Mouse (Mus musculus) CH12.LX (cell line): ENCODE data around the gene Kdm2b. TPM values are rescaled to one million over a fixed set of nuclear protein-coding genes. Genes with fewer than 3 reads are reported as not detected.

ENCODE experiments used
- DNase-seq: peaks from one replicate; pipeline ENCODE4 v3.0.0-alpha.2; 2013; ENCODE audit errors: extremely low read depth
- H3K27ac ChIP-seq: 2 replicates; pipeline ENCODE4 v1.5.1; 2012; ENCODE audit warnings: low read depth, mild to moderate bottlenecking, control low read depth, moderate library complexity; ENCODE audit not compliant: insufficient read depth
- H3K27me3 ChIP-seq: replicated peaks from 2 replicates; pipeline ENCODE3; 2012; ENCODE audit warnings: inconsistent platforms
- H3K36me3 ChIP-seq, 2 experiments: replicated peaks in 1 of 2; 2 replicates each; pipeline versions ENCODE3 to v1.6.1; 2012; ENCODE audit warnings: inconsistent platforms in 1 of 2, low read length in 1 of 2, mild to moderate bottlenecking in 1 of 2, mixed read lengths in 1 of 2, moderate library complexity in 1 of 2; ENCODE audit not compliant: control insufficient read depth in 1 of 2, insufficient read depth in 1 of 2
- H3K4me1 ChIP-seq, 2 experiments: 2 replicates each; pipeline ENCODE4 v1.6.1; 2012; ENCODE audit warnings: inconsistent platforms in 1 of 2, moderate library complexity in 1 of 2; ENCODE audit not compliant: insufficient read depth in 2 of 2, control insufficient read depth in 1 of 2
- H3K4me2 ChIP-seq: 2 replicates; pipeline ENCODE4 v1.6.1; 2012; ENCODE audit warnings: low read depth, mild to moderate bottlenecking, control low read depth; ENCODE audit not compliant: poor library complexity, insufficient read depth, severe bottlenecking
- H3K4me3 ChIP-seq, 3 experiments: fragments of 150-350 bp in 1 of 3; sonication (generic) in 1 of 3; replicated peaks in 1 of 3; 2 replicates each; pipeline versions ENCODE3 to v1.5.1; 2011 to 2012; ENCODE audit warnings: low read depth in 2 of 3, low read length in 2 of 3, mild to moderate bottlenecking in 2 of 3, moderate library complexity in 2 of 3, control low read depth in 1 of 3, improper control_type of control experiment in 1 of 3, inconsistent platforms in 1 of 3, mixed read lengths in 1 of 3; ENCODE audit not compliant: poor library complexity in 1 of 3
- H3K79me2 ChIP-seq: replicated peaks from 2 replicates; pipeline ENCODE4 v1.6.1; 2012; ENCODE audit warnings: mild to moderate bottlenecking, moderate library complexity; ENCODE audit not compliant: control insufficient read depth, poor library complexity, insufficient read depth, severe bottlenecking; ENCODE audit errors: extremely low read depth
- H3K9ac ChIP-seq: 2 replicates; pipeline ENCODE4 v1.6.1; 2012; ENCODE audit warnings: low read depth, mild to moderate bottlenecking, control low read depth, moderate library complexity; ENCODE audit not compliant: insufficient read depth
- H3K9me3 ChIP-seq: replicated peaks from 2 replicates; pipeline ENCODE3; 2012; ENCODE audit warnings: low read length, inconsistent platforms, mixed read lengths
- BHLHE40 ChIP-seq: IDR thresholded peaks from 2 replicates; pipeline ENCODE4 v1.6.1; 2011; ENCODE audit warnings: mild to moderate bottlenecking, low read depth, low read length, improper control_type of control experiment
- CHD1 ChIP-seq: IDR thresholded peaks from 2 replicates; pipeline ENCODE4 v1.6.1; 2012; ENCODE audit warnings: low read depth, low read length, improper control_type of control experiment, inconsistent platforms
- CHD2 ChIP-seq: IDR thresholded peaks from 2 replicates; pipeline ENCODE4 v1.6.1; 2011; ENCODE audit warnings: low read length, improper control_type of control experiment
- CTCF ChIP-seq, 2 experiments: IDR thresholded peaks in 1 of 2; conservative IDR thresholded peaks in 1 of 2; 2 replicates each; pipeline ENCODE4 v1.5.1; 2011 to 2012; ENCODE audit warnings: low read depth in 2 of 2, low read length in 2 of 2, improper control_type of control experiment in 1 of 2, inconsistent platforms in 1 of 2, mild to moderate bottlenecking in 1 of 2, moderate library complexity in 1 of 2
- E2F4 ChIP-seq: IDR thresholded peaks from 2 replicates; pipeline ENCODE4 v1.6.1; 2011; ENCODE audit warnings: low read depth, low read length, improper control_type of control experiment; ENCODE audit not compliant: insufficient replicate concordance
- ELF1 ChIP-seq: IDR thresholded peaks from 2 replicates; pipeline ENCODE4 v1.6.1; 2014; ENCODE audit warnings: low read depth, mild to moderate bottlenecking, inconsistent platforms, low read length, improper control_type of control experiment
- EP300 ChIP-seq: IDR thresholded peaks from 2 replicates; pipeline ENCODE4 v1.6.1; 2011; ENCODE audit warnings: low read length, improper control_type of control experiment
- ETS1 ChIP-seq: conservative IDR thresholded peaks from 2 replicates; pipeline ENCODE4 v1.6.1; 2012; ENCODE audit warnings: low read depth, mild to moderate bottlenecking, inconsistent platforms, low read length, improper control_type of control experiment, moderate library complexity
- GABPA ChIP-seq: IDR thresholded peaks from 2 replicates; pipeline ENCODE4 v1.6.1; 2012; ENCODE audit warnings: low read depth, low read length, improper control_type of control experiment, inconsistent platforms; ENCODE audit not compliant: insufficient replicate concordance
- HCFC1 ChIP-seq: IDR thresholded peaks from 2 replicates; pipeline ENCODE4 v1.6.1; 2012; ENCODE audit warnings: low read depth, mild to moderate bottlenecking, inconsistent platforms, low read length, improper control_type of control experiment
- IRF4 ChIP-seq: IDR thresholded peaks from 2 replicates; pipeline ENCODE4 v1.6.1; 2014; ENCODE audit warnings: low read depth, mild to moderate bottlenecking, inconsistent platforms, low read length, improper control_type of control experiment
- JUN ChIP-seq: IDR thresholded peaks from 2 replicates; pipeline ENCODE4 v1.6.1; 2011; ENCODE audit warnings: low read depth, mild to moderate bottlenecking, low read length, improper control_type of control experiment, moderate library complexity; ENCODE audit not compliant: insufficient read depth
- JUND ChIP-seq: conservative IDR thresholded peaks from 2 replicates; pipeline ENCODE4 v1.6.1; 2011; ENCODE audit warnings: low read depth, low read length, improper control_type of control experiment
- KAT2A ChIP-seq: IDR thresholded peaks from 2 replicates; pipeline ENCODE4 v1.6.1; 2012; ENCODE audit warnings: low read length, improper control_type of control experiment, inconsistent platforms; ENCODE audit not compliant: insufficient replicate concordance
- MAFK ChIP-seq: IDR thresholded peaks from 2 replicates; pipeline ENCODE4 v1.6.1; 2011; ENCODE audit warnings: low read length, improper control_type of control experiment; ENCODE audit not compliant: insufficient replicate concordance
- MAX ChIP-seq: IDR thresholded peaks from 2 replicates; pipeline ENCODE4 v1.6.1; 2011; ENCODE audit warnings: low read length, improper control_type of control experiment
- MAZ ChIP-seq: IDR thresholded peaks from 2 replicates; pipeline ENCODE4 v1.6.1; 2012; ENCODE audit warnings: low read depth, mild to moderate bottlenecking, inconsistent platforms, low read length, improper control_type of control experiment, moderate library complexity
- MEF2A ChIP-seq: IDR thresholded peaks from 2 replicates; pipeline ENCODE4 v1.6.1; 2014; ENCODE audit warnings: low read depth, mild to moderate bottlenecking, inconsistent platforms, low read length, improper control_type of control experiment, borderline replicate concordance
- MXI1 ChIP-seq: IDR thresholded peaks from 2 replicates; pipeline ENCODE4 v1.6.1; 2011; ENCODE audit warnings: mild to moderate bottlenecking, low read depth, low read length, improper control_type of control experiment
- MYC ChIP-seq: IDR thresholded peaks from 2 replicates; pipeline ENCODE4 v1.6.1; 2011; ENCODE audit warnings: low read depth, mild to moderate bottlenecking, improper control_type of control experiment, low read length
- NELFE ChIP-seq: IDR thresholded peaks from 2 replicates; pipeline ENCODE4 v1.6.1; 2011; ENCODE audit warnings: low read depth, low read length, improper control_type of control experiment
- NRF1 ChIP-seq: IDR thresholded peaks from 2 replicates; pipeline ENCODE4 v1.6.1; 2014; ENCODE audit warnings: low read depth, mild to moderate bottlenecking, inconsistent platforms, low read length, improper control_type of control experiment, moderate library complexity
- PAX5 ChIP-seq: IDR thresholded peaks from 2 replicates; pipeline ENCODE4 v1.6.1; 2012; ENCODE audit warnings: low read length, inconsistent platforms, mixed read lengths
- POLR2A ChIP-seq: IDR thresholded peaks from 2 replicates; pipeline ENCODE4 v1.6.1; 2011; ENCODE audit warnings: low read depth, mild to moderate bottlenecking, improper control_type of control experiment, low read length
- POLR2AphosphoS2 ChIP-seq: IDR thresholded peaks from 2 replicates; pipeline ENCODE4 v1.6.1; 2011; ENCODE audit warnings: low read depth, low read length, improper control_type of control experiment
- RAD21 ChIP-seq: IDR thresholded peaks from 2 replicates; pipeline ENCODE4 v1.6.1; 2011; ENCODE audit warnings: low read depth, mild to moderate bottlenecking, low read length, improper control_type of control experiment, moderate library complexity
- RCOR1 ChIP-seq: conservative IDR thresholded peaks from 2 replicates; pipeline ENCODE4 v1.6.1; 2012; ENCODE audit warnings: low read depth, mild to moderate bottlenecking, inconsistent platforms, low read length, improper control_type of control experiment
- SIN3A ChIP-seq: IDR thresholded peaks from 2 replicates; pipeline ENCODE4 v1.6.1; 2012; ENCODE audit warnings: low read length, improper control_type of control experiment, inconsistent platforms
- SMC3 ChIP-seq: IDR thresholded peaks from 2 replicates; pipeline ENCODE4 v1.6.1; 2011; ENCODE audit warnings: low read depth, low read length, improper control_type of control experiment
- TBP ChIP-seq: conservative IDR thresholded peaks from 2 replicates; pipeline ENCODE4 v1.6.1; 2011; ENCODE audit warnings: low read depth, low read length, improper control_type of control experiment
- TCF12 ChIP-seq: IDR thresholded peaks from 2 replicates; pipeline ENCODE4 v1.6.1; 2014; ENCODE audit warnings: low read depth, mild to moderate bottlenecking, inconsistent platforms, low read length, improper control_type of control experiment
- UBTF ChIP-seq: IDR thresholded peaks from 2 replicates; pipeline ENCODE4 v1.6.1; 2012; ENCODE audit warnings: low read depth, mild to moderate bottlenecking, inconsistent platforms, low read length, improper control_type of control experiment, moderate library complexity
- USF1 ChIP-seq: IDR thresholded peaks from 2 replicates; pipeline ENCODE4 v1.6.1; 2014; ENCODE audit warnings: low read depth, mild to moderate bottlenecking, inconsistent platforms, low read length, improper control_type of control experiment
- USF2 ChIP-seq: conservative IDR thresholded peaks from 2 replicates; pipeline ENCODE4 v1.6.1; 2011; ENCODE audit warnings: low read depth, low read length, improper control_type of control experiment
- ZC3H11A ChIP-seq: IDR thresholded peaks from 2 replicates; pipeline ENCODE4 v1.6.1; 2012; ENCODE audit warnings: low read depth, mild to moderate bottlenecking, inconsistent platforms, low read length, improper control_type of control experiment
- ZKSCAN1 ChIP-seq: IDR thresholded peaks from 2 replicates; pipeline ENCODE4 v1.6.1; 2012; ENCODE audit warnings: low read depth, inconsistent platforms, low read length, improper control_type of control experiment, borderline replicate concordance
- ZMIZ1 ChIP-seq: IDR thresholded peaks from 2 replicates; pipeline ENCODE4 v1.6.1; 2012; ENCODE audit warnings: low read depth, mild to moderate bottlenecking, inconsistent platforms, low read length, improper control_type of control experiment
- ZNF384 ChIP-seq: IDR thresholded peaks from 2 replicates; pipeline ENCODE4 v1.6.1; 2012; ENCODE audit warnings: low read depth, low read length, improper control_type of control experiment, inconsistent platforms
- dilution Hi-C: fragments of 300-500 bp; cut with MboI; formaldehyde crosslinking; loops from 2 replicates; pipeline ENCODE4 v1.14.3; 2020; ENCODE audit warnings: low sequenced_read_pairs; ENCODE audit not compliant: extremely low pct_unique_long_range_greater_than_20kb, extremely low pct_ligation_motif_present
- in situ Hi-C: fragments of 300-500 bp; cut with MboI; formaldehyde crosslinking; loops from 3 replicates; pipeline ENCODE4 v1.14.3; 2019; ENCODE audit warnings: low sequenced_read_pairs, low pct_ligation_motif_present, low pct_unique_long_range_greater_than_20kb, mixed read lengths
- polyA plus RNA-seq: library from polyadenylated mRNA; unstranded; fragments of >175 nt; gene quantifications from 2 replicates; pipeline ENCODE4 v1.2.1, GENCODE M21; 2012; ENCODE audit warnings: low read depth; ENCODE audit not compliant: insufficient read length
- total RNA-seq, 2 experiments: library from RNA; depleted of rRNA; stranded (reverse); fragments of 300-350 nt in 1 of 2; fragments of >200 nt in 1 of 2; gene quantifications; 2 replicates each; pipeline ENCODE4 v1.2.3; 2012 to 2014

The Kdm2b gene
- total RNA-seq (2012; rRNA removed) (80.1 and 87.1 TPM in 2 replicates), total RNA-seq (2014; rRNA removed) (69.3 and 76.7 TPM in 2 replicates), polyA plus RNA-seq (120 and 138 TPM in 2 replicates)

GRCm38 (mm10) chr5:122989551-122990330 lies at the start of gene Kdm2b:
TSS of gene Kdm2b (minus strand) at chr5:122989823.
- H3K27me3 ChIP-seq = no peaks in the 10 kb centered on the region
- no peak for DNase-seq

More at GRCm38 (mm10) chr5:122989551-122990330, at the start of gene Kdm2b:
- peak within 1 kb of the TSS; percentile 64 for H3K9ac ChIP-seq
- H3K4me3 ChIP-seq = peak within 1 kb of the TSS; percentile 67 to 82 (median 76)
- no peaks in the 10 kb centered on the region for H3K36me3 ChIP-seq
- H3K4me1 ChIP-seq = peaks cover 5 to 59% of the 10 kb centered on the region in 2 experiments
- H3K9me3 ChIP-seq = no peaks in the 10 kb centered on the region
- in situ Hi-C loops = no loop called here
- dilution Hi-C loops = no loop called here
- TF ChIP-seq MAX = peak; percentile 46
- TF ChIP-seq NRF1 = 0 out of 2 replicates have a peak, but pooled peaks have one; percentile 33
- peak; percentile 53; the same call in 1 of the 2 replicates for TF ChIP-seq MEF2A
- TF ChIP-seq KAT2A = no peak
- TF ChIP-seq JUND = no peak
- no peak for TF ChIP-seq PAX5
- peak; percentile 82; the same call in 1 of the 2 replicates for TF ChIP-seq CHD1
- TF ChIP-seq JUN = no peak
- TF ChIP-seq ZC3H11A = no peak
- TF ChIP-seq E2F4 = 0 out of 2 replicates have a peak, but pooled peaks have one; percentile 16
- no peak for TF ChIP-seq MYC
- no peak for TF ChIP-seq POLR2A
- no peak for TF ChIP-seq MAFK
- TF ChIP-seq NELFE = 0 out of 2 replicates have a peak, but pooled peaks have one; percentile 36
- no peak for TF ChIP-seq RCOR1
- no peak for TF ChIP-seq USF2
- 0 out of 2 replicates have a peak, but pooled peaks have one; percentile 41 for TF ChIP-seq IRF4
- TF ChIP-seq CTCF (conservative IDR thresholded peaks at IDR 0.05 in 1 of 2, IDR thresholded peaks at IDR 0.05 in 1 of 2; ENCODE audit: low read depth in 2 of 2, low read length in 2 of 2) = no peak
- TF ChIP-seq SIN3A = peak; percentile 21; the same call in 1 of the 2 replicates
- no peak; the same call in 1 of the 2 replicates for TF ChIP-seq USF1
- TF ChIP-seq EP300 = no peak
- no peak for TF ChIP-seq MXI1
- TF ChIP-seq ZKSCAN1 = no peak
- no peak for TF ChIP-seq SMC3
- no peak for TF ChIP-seq RAD21
- no peak for TF ChIP-seq GABPA
- peak; percentile 60 for TF ChIP-seq BHLHE40
- TF ChIP-seq ZNF384 = no peak
- no peak for TF ChIP-seq ZMIZ1
- no peak for TF ChIP-seq MAZ
- peak; percentile 16; the same call in 1 of the 2 replicates for TF ChIP-seq ETS1
- TF ChIP-seq TBP = 0 out of 2 replicates have a peak, but pooled peaks have one; percentile 38
- peak; percentile 72 for TF ChIP-seq ELF1
- peak; percentile 53; the same call in 1 of the 2 replicates for TF ChIP-seq CHD2
- TF ChIP-seq TCF12 = peak; percentile 50; the same call in 1 of the 2 replicates
- TF ChIP-seq POLR2AphosphoS2 = no peak
- TF ChIP-seq HCFC1 = no peak
- no peak for TF ChIP-seq UBTF
- TF ChIP-seq, all 38 proteins: peak for 14
- Histone ChIP-seq H3K4me2 (peak within 1 kb of the TSS; percentile 67), H3K27ac (peak within 1 kb of the TSS; percentile 71), H3K79me2 (peaks cover 16% of the 10 kb centered on the region)
